15 mouse cellular contexts compared by ENCODE assay signal in the genomic region with DNA sequence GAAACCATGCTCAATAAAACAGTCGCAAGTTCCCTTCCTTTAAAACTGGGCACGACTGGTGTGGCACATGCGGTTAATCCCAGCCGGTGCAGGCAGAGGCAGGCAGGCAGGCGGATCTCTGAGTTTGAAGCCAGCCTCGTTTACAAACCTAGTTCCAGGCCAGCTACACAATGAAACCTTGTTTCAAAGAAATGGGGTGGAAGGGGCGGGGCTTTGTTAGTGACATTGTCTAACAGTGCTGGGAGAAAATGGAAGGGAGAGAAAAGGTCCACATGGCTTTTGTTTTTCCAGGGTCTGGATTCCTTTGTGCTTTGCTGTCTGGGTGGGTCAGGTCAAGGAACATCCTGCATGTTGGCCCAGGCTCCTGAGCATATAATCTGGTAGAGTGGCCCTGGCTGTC.
A peak's percentile ranks its signal among the peaks of the same experiment; 100 is the strongest.
DNase-seq lines count a peak whose midpoint lies in the region; ATAC-seq and TF ChIP-seq lines count a peak whose summit lies in the region.
"Had no signal": no experiment of that assay in that cellular context is flagged by ENCODE, and none has a peak within 500 bp of the region (broad histone marks: within the 10 kb centered on the region; RNA-seq: fewer than 3 reads in every experiment).

No protein-coding gene starts in this region.

- no peak for TF ChIP-seq POLR2A in myocyte (IDR thresholded peaks at IDR 0.05; ENCODE audit: insufficient read length, low read depth)

- peaks cover 16% of the 10 kb centered on the region for H3K4me1 ChIP-seq in forebrain, embryonic 13.5 days
- peaks cover 15% of the 10 kb centered on the region for H3K4me1 ChIP-seq in forebrain, embryonic 15.5 days

- H3ac ChIP-seq in myocyte (ENCODE audit: control insufficient read depth, insufficient read length): no peak overlapping the region

- 0 out of 2 replicates have a peak overlapping the region, but pooled peaks have one; percentile 54 for H3K4me2 ChIP-seq in forebrain, embryonic 13.5 days
- no peak overlapping the region for H3K4me2 ChIP-seq in forebrain, embryonic 15.5 days (replicated peaks)
- peak overlapping the region; percentile 22 for H3K4me2 ChIP-seq in myocyte (ENCODE audit: low read depth)

- no peaks in the 10 kb centered on the region for H3K27me3 ChIP-seq in forebrain, embryonic 13.5 days
- H3K27me3 ChIP-seq in forebrain, embryonic 15.5 days: no peaks in the 10 kb centered on the region
- H3K27me3 ChIP-seq in myocyte (ENCODE audit: control insufficient read depth, insufficient read depth, insufficient read length): no peaks in the 10 kb centered on the region
- H3K27me3 ChIP-seq: lung, embryonic 15.5 days had no signal

- ATAC-seq in forebrain, embryonic 13.5 days: no peak
- no peak for ATAC-seq in forebrain, embryonic 15.5 days (replicated peaks)

- H3K4me3 ChIP-seq in forebrain, embryonic 13.5 days: no peak overlapping the region
- no peak overlapping the region for H3K4me3 ChIP-seq in forebrain, embryonic 15.5 days
- no peak overlapping the region for H3K4me3 ChIP-seq in myocyte
- H3K4me3 ChIP-seq: layer of hippocampus, adult 2 months had no signal

- H3K9ac ChIP-seq in forebrain, embryonic 13.5 days: no peak overlapping the region
- no peak overlapping the region for H3K9ac ChIP-seq in forebrain, embryonic 15.5 days (replicated peaks)

- DNase-seq in lung, postnatal 10 days: peak; percentile 19
- DNase-seq in lung, adult 18-20 months: no peak
- DNase-seq in R1 (ENCODE audit: low read depth, low spot score): peak; percentile 91
- DNase-seq in kidney, adult 18-20 months: no peak
- DNase-seq in natural killer cell, adult 2 months (ENCODE audit: low spot score in 2 of 2): no peak
- DNase-seq: adrenal gland, postnatal 10 days; cerebellum, postnatal 36 days; heart, adult 11 months; heart, postnatal 36 days; kidney, adult 2 months had no signal

- H3K27ac ChIP-seq in forebrain, embryonic 13.5 days: no peak overlapping the region
- H3K27ac ChIP-seq in forebrain, embryonic 15.5 days (replicated peaks): no peak overlapping the region
- H3K27ac ChIP-seq: layer of hippocampus, adult 2 months; lung, embryonic 15.5 days had no signal

- WGBS in forebrain, embryonic 13.5 days: 36% methylated on average over 7 of the region's 7 CpGs
- WGBS in forebrain, embryonic 15.5 days: 33% methylated on average over 7 of the region's 7 CpGs

- no peaks in the 10 kb centered on the region for H3K36me3 ChIP-seq in forebrain, embryonic 13.5 days (ENCODE audit: poor library complexity, severe bottlenecking)
- no peaks in the 10 kb centered on the region for H3K36me3 ChIP-seq in forebrain, embryonic 15.5 days
- no peaks in the 10 kb centered on the region for H3K36me3 ChIP-seq in myocyte (ENCODE audit: control insufficient read depth, insufficient read depth)
- H3K36me3 ChIP-seq: lung, embryonic 15.5 days had no signal

- peaks cover 5% of the 10 kb centered on the region; the same call in 1 of the 2 replicates for H3K9me3 ChIP-seq in forebrain, embryonic 13.5 days (replicated peaks)
- H3K9me3 ChIP-seq in forebrain, embryonic 15.5 days: no peaks in the 10 kb centered on the region
- H3K9me3 ChIP-seq: lung, embryonic 15.5 days had no signal

- no peaks in the 10 kb centered on the region for H3K79me2 ChIP-seq in myocyte (ENCODE audit: control insufficient read depth, insufficient read depth)

TF ChIP-seq in myocyte, 11 proteins besides CTCF, POLR2A, EP300 and RAD21:
- no peak for TF ChIP-seq REST (IDR thresholded peaks at IDR 0.05; ENCODE audit: insufficient read depth, insufficient read length)
- no peak for TF ChIP-seq SRF (IDR thresholded peaks at IDR 0.05; ENCODE audit: control insufficient read depth, insufficient read length, low read depth)
- no peak for TF ChIP-seq TCF3 (IDR thresholded peaks at IDR 0.05; ENCODE audit: insufficient read length, low read depth)
- no peak for TF ChIP-seq CEBPB (IDR thresholded peaks at IDR 0.05; ENCODE audit: insufficient read depth, poor library complexity, severe bottlenecking)
- no peak for TF ChIP-seq E2F4 (IDR thresholded peaks at IDR 0.05; ENCODE audit: insufficient read depth)
- no peak for TF ChIP-seq MAX (IDR thresholded peaks at IDR 0.05; ENCODE audit: low read depth)
- TF ChIP-seq MYOD1 (IDR thresholded peaks at IDR 0.05; ENCODE audit: control insufficient read depth in 1 of 3, insufficient read length in 2 of 3, low read depth in 2 of 3): no peak
- no peak for TF ChIP-seq USF1 (IDR thresholded peaks at IDR 0.05; ENCODE audit: low read depth)
- TF ChIP-seq TCF12 (IDR thresholded peaks at IDR 0.05; ENCODE audit: insufficient read depth, poor library complexity, severe bottlenecking): no peak
- TF ChIP-seq MYOG (IDR thresholded peaks at IDR 0.05; ENCODE audit: control insufficient read depth in 1 of 3, insufficient read depth in 1 of 3, insufficient read length in 2 of 3, low read depth in 2 of 3): no peak
- TF ChIP-seq POLR2AphosphoS2 (IDR thresholded peaks at IDR 0.05; ENCODE audit: insufficient read length, low read depth): no peak

Comparison
In these comparisons a context has a peak if more than half of its experiments do, and no peak if none do; other contexts are left out.
1. DNase-seq: peak in lung, postnatal 10 days (single experiment) and R1 (single experiment); none in lung, adult 18-20 months (0 of 2), kidney, adult 18-20 months (single experiment) and natural killer cell, adult 2 months (0 of 2).